Mouse (Mus musculus): Measurements from ENCODE around the gene H2-D1. TPM values are rescaled to one million over a fixed set of nuclear protein-coding genes. Genes with fewer than 3 reads are reported as not detected.

H2-D1 gene
- polyA plus RNA-seq, 1 experiment from 2014 or later: 108 TPM

- no peaks in the 10 kb centered on the region for H3K9me3 ChIP-seq (ENCODE audit: control insufficient read depth, low read length)
- H3K4me2 ChIP-seq (ENCODE audit: low read length): no peak overlapping the region
- H3K9ac ChIP-seq (ENCODE audit: low read length): no peak overlapping the region
- 61% methylated on average over 13 of the region's 14 CpGs for WGBS
- H3K4me1 ChIP-seq (replicated peaks; ENCODE audit: control insufficient read depth, insufficient read depth, low read length): no peaks in the 10 kb centered on the region
- peaks cover 5% of the 10 kb centered on the region for H3K36me3 ChIP-seq (ENCODE audit: control insufficient read depth, insufficient read depth, low read length)
- peaks cover 13% of the 10 kb centered on the region for H3K27me3 ChIP-seq (replicated peaks; ENCODE audit: control insufficient read depth, insufficient read depth, low read length)
- H3K4me3 ChIP-seq (ENCODE audit: low read depth, low read length): no peak overlapping the region
- no peak for ATAC-seq (replicated peaks; ENCODE audit: low FRiP score, low TSS enrichment, low read depth)
- DNase-seq (ENCODE audit: low spot score): no peak
- no peak overlapping the region for H3K27ac ChIP-seq (ENCODE audit: low read depth)
Observed at GRCm38 (mm10) chr17:35258492-35259478, 3.7 kb upstream of the H2-D1 start.

DNA sequence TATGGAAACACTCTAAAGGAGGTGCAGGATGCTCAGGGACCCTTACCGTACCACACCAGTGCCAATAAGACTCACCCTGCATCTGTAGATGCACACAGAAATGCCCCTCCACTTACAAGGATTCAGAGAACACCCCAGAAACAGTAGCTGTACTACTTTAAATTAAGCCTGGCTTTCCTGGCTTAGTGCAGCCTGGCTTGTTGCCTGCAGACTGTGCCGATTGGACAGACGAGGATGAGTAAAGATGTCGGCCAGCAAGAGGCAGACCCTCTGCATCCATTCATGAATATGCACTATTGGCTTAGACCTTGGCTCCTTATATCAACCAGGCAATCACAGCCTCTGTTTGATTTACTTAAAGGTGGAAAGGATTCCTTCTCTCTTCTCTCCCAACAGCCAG lies 2.9 kb upstream of the H2-D1 start:
- Histone ChIP-seq H3K9ac (ENCODE audit: low read length) (no peak overlapping the region), H3K27me3 (replicated peaks; ENCODE audit: control insufficient read depth, insufficient read depth, low read length) (peaks cover 16% of the 10 kb centered on the region), H3K36me3 (ENCODE audit: control insufficient read depth, insufficient read depth, low read length) (no peaks in the 10 kb centered on the region), H3K4me1 (replicated peaks; ENCODE audit: control insufficient read depth, insufficient read depth, low read length) (no peaks in the 10 kb centered on the region), H3K9me3 (ENCODE audit: control insufficient read depth, low read length) (no peaks in the 10 kb centered on the region), H3K4me2 (ENCODE audit: low read length) (no peak overlapping the region), H3K27ac (ENCODE audit: low read depth) (no peak overlapping the region), H3K4me3 (ENCODE audit: low read depth, low read length) (no peak overlapping the region)
- no peak for DNase-seq (ENCODE audit: low spot score)
- no peak for ATAC-seq (replicated peaks; ENCODE audit: low FRiP score, low TSS enrichment, low read depth)
- WGBS: 75% methylated on average over 4 of the region's 4 CpGs

- Histone ChIP-seq H3K4me3 (ENCODE audit: low read depth, low read length) (no peak overlapping the region), H3K9me3 (ENCODE audit: control insufficient read depth, low read length) (no peaks in the 10 kb centered on the region), H3K9ac (ENCODE audit: low read length) (no peak overlapping the region), H3K4me1 (replicated peaks; ENCODE audit: control insufficient read depth, insufficient read depth, low read length) (no peaks in the 10 kb centered on the region), H3K4me2 (ENCODE audit: low read length) (no peak overlapping the region), H3K27ac (ENCODE audit: low read depth) (no peak overlapping the region), H3K27me3 (replicated peaks; ENCODE audit: control insufficient read depth, insufficient read depth, low read length) (peaks cover 21% of the 10 kb centered on the region), H3K36me3 (ENCODE audit: control insufficient read depth, insufficient read depth, low read length) (no peaks in the 10 kb centered on the region)
- no peak for DNase-seq (ENCODE audit: low spot score)
- no peak for ATAC-seq (replicated peaks; ENCODE audit: low FRiP score, low TSS enrichment, low read depth)
- WGBS: 62% methylated on average over 13 of the region's 13 CpGs
Observed at GRCm38 (mm10) chr17:35261651-35262050, 879 bp upstream of the H2-D1 start.

GRCm38 (mm10) chr17:35263523-35263883 lies 973 bp downstream of the H2-D1 start:
- ATAC-seq (replicated peaks; ENCODE audit: low FRiP score, low TSS enrichment, low read depth): peak; percentile 30; the same call in 1 of the 2 replicates

DNA sequence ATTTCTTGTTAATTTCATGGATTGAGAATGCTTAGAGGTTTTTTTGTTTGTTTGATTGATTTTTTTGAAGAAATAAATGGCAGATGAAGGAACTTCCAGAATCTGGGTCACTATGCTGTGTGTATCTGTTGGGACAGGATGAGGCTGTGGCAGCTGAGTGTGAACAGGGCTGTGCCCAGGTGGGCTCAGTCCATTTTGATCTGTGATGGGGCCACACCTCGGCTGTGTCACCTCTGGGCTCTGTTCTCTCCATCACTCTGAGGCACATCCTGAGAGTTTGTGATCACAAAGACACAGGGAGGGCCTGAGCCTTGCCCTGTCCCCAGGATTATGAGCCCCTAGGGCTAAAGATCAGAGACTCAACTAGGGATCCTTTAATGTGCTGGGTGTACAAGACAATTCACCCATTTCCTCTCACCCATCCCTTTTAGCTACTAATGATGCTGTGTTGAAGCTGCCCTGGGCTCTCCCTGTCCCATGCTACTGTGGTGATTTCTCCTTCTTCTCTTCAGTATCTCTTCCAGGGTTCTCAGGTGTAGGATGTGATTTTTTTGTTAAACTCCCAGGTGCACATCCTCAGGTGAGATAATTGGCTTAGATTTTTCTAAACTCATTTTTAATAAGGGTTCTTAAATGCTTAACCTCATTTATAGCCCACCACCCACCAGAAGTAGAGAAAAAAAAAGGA lies 5.0 kb downstream of the H2-D1 start:
- Histone ChIP-seq H3K4me2 (ENCODE audit: low read length) (no peak overlapping the region), H3K27ac (ENCODE audit: low read depth) (no peak overlapping the region), H3K27me3 (replicated peaks; ENCODE audit: control insufficient read depth, insufficient read depth, low read length) (peaks cover 10% of the 10 kb centered on the region), H3K4me3 (ENCODE audit: low read depth, low read length) (no peak overlapping the region), H3K9me3 (ENCODE audit: control insufficient read depth, low read length) (no peaks in the 10 kb centered on the region), H3K36me3 (ENCODE audit: control insufficient read depth, insufficient read depth, low read length) (no peaks in the 10 kb centered on the region), H3K9ac (ENCODE audit: low read length) (no peak overlapping the region), H3K4me1 (replicated peaks; ENCODE audit: control insufficient read depth, insufficient read depth, low read length) (no peaks in the 10 kb centered on the region)
- ATAC-seq (replicated peaks; ENCODE audit: low FRiP score, low TSS enrichment, low read depth) (no peak), DNase-seq (ENCODE audit: low spot score) (no peak)
- 62% methylated on average over 1 of the region's 1 CpGs for WGBS

More at GRCm38 (mm10) chr17:35263523-35263883, 973 bp downstream of the H2-D1 start:
- peak overlapping the region; percentile 60 for H3K4me3 ChIP-seq (ENCODE audit: low read depth, low read length)
- H3K4me1 ChIP-seq (replicated peaks; ENCODE audit: control insufficient read depth, insufficient read depth, low read length): no peaks in the 10 kb centered on the region
- H3K9ac ChIP-seq (ENCODE audit: low read length): peak overlapping the region; percentile 51; the same call in 1 of the 2 replicates
- DNase-seq (ENCODE audit: low spot score): peak; percentile 73
- peak overlapping the region; percentile 62 for H3K4me2 ChIP-seq (ENCODE audit: low read length)
- 3% methylated on average over 29 of the region's 31 CpGs for WGBS
- H3K27me3 ChIP-seq (replicated peaks; ENCODE audit: control insufficient read depth, insufficient read depth, low read length): peaks cover 21% of the 10 kb centered on the region
- no peaks in the 10 kb centered on the region for H3K9me3 ChIP-seq (ENCODE audit: control insufficient read depth, low read length)
- H3K27ac ChIP-seq (ENCODE audit: low read depth): no peak overlapping the region
- H3K36me3 ChIP-seq (ENCODE audit: control insufficient read depth, insufficient read depth, low read length): no peaks in the 10 kb centered on the region

DNA sequence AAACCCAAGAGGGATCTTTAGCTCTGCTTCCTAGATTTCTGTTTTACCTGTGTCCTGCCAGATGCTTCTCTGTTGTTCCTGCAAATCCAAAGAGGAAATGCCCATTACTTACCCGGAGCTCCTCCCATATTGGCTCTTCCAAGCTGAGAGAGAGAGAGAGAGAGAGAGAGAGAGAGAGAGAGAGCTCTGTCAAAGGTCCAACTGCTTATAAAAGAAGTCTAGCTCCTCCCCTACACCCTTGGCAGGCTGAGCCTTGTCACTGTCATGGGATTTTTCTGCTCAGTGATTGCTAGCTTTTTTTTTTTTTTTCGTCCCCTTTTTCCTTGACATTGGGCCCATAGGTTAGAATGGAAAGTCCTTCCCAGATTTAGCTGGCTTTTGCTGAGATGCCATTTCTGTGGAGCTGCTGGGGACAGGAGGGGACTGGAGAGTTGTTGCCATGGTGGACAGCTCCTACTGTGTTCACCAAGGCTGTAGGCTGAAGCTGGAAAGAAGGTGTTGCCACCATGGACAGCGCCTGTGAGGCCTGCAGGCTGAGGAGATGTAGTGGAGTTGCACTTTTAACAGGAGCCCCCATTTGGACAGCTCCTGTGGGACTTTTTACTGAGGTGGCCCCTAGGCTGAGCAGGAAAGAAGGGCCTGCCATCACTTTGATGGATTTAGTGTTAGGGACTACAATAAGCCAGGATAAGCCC lies 7.3 kb downstream of the H2-D1 start:
- Histone ChIP-seq H3K9ac (ENCODE audit: low read length) (no peak overlapping the region), H3K36me3 (ENCODE audit: control insufficient read depth, insufficient read depth, low read length) (no peaks in the 10 kb centered on the region)
- no peak for ATAC-seq (replicated peaks; ENCODE audit: low FRiP score, low TSS enrichment, low read depth)

DNA sequence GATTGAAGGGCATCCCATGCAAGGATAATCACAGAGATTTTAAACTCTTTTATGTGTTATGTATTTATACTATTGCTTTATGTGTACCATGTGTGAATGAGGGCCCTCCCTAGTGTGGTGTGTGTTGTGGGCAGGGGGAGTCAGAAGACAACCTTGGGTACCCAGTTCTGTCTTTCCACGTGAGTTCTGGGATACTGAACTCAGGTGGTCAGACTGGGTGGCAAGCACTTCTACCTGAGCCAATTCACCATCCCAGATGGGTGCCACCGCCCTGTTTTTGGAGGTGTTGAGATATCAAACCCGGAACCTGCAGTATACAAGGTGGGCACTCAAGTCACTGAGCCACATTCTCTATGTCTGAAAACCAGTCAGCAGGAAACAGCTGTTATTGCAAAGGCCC lies 9.7 kb downstream of the H2-D1 start:
- Histone ChIP-seq H3K27ac (ENCODE audit: low read depth) (no peak overlapping the region), H3K9me3 (ENCODE audit: control insufficient read depth, low read length) (no peaks in the 10 kb centered on the region), H3K4me3 (ENCODE audit: low read depth, low read length) (no peak overlapping the region), H3K4me2 (ENCODE audit: low read length) (no peak overlapping the region), H3K27me3 (replicated peaks; ENCODE audit: control insufficient read depth, insufficient read depth, low read length) (peaks cover 15% of the 10 kb centered on the region; the same call in 1 of the 2 replicates), H3K36me3 (ENCODE audit: control insufficient read depth, insufficient read depth, low read length) (no peaks in the 10 kb centered on the region), H3K4me1 (replicated peaks; ENCODE audit: control insufficient read depth, insufficient read depth, low read length) (no peaks in the 10 kb centered on the region), H3K9ac (ENCODE audit: low read length) (no peak overlapping the region)
- WGBS: 69% methylated on average over 3 of the region's 3 CpGs
- ATAC-seq (replicated peaks; ENCODE audit: low FRiP score, low TSS enrichment, low read depth) (no peak), DNase-seq (ENCODE audit: low spot score) (no peak)

More for the DNA sequence above, 7.3 kb downstream of the H2-D1 start:
- DNase-seq (ENCODE audit: low spot score): peak; percentile 84
- Histone ChIP-seq H3K4me2 (ENCODE audit: low read length) (no peak overlapping the region), H3K27ac (ENCODE audit: low read depth) (no peak overlapping the region), H3K9me3 (ENCODE audit: control insufficient read depth, low read length) (no peaks in the 10 kb centered on the region), H3K4me3 (ENCODE audit: low read depth, low read length) (no peak overlapping the region), H3K27me3 (replicated peaks; ENCODE audit: control insufficient read depth, insufficient read depth, low read length) (peaks cover 5% of the 10 kb centered on the region; the same call in 1 of the 2 replicates), H3K4me1 (replicated peaks; ENCODE audit: control insufficient read depth, insufficient read depth, low read length) (no peaks in the 10 kb centered on the region)
- WGBS: 32% methylated on average over 3 of the region's 3 CpGs

- no peak overlapping the region for H3K27ac ChIP-seq (ENCODE audit: low read depth)
Observed at GRCm38 (mm10) chr17:35274770-35275169, 12.2 kb downstream of the H2-D1 start.

More at GRCm38 (mm10) chr17:35274770-35275169, 12.2 kb downstream of the H2-D1 start:
- Histone ChIP-seq H3K4me2 (ENCODE audit: low read length) (no peak overlapping the region), H3K27me3 (replicated peaks; ENCODE audit: control insufficient read depth, insufficient read depth, low read length) (peaks cover 15% of the 10 kb centered on the region; the same call in 1 of the 2 replicates), H3K9me3 (ENCODE audit: control insufficient read depth, low read length) (no peaks in the 10 kb centered on the region), H3K9ac (ENCODE audit: low read length) (no peak overlapping the region), H3K36me3 (ENCODE audit: control insufficient read depth, insufficient read depth, low read length) (no peaks in the 10 kb centered on the region), H3K4me3 (ENCODE audit: low read depth, low read length) (no peak overlapping the region), H3K4me1 (replicated peaks; ENCODE audit: control insufficient read depth, insufficient read depth, low read length) (no peaks in the 10 kb centered on the region)
- ATAC-seq (replicated peaks; ENCODE audit: low FRiP score, low TSS enrichment, low read depth) (0 out of 2 replicates have a peak, but pooled peaks have one; percentile 43), DNase-seq (ENCODE audit: low spot score) (peak; percentile 90)
- WGBS: 3% methylated on average over 11 of the region's 11 CpGs
